Mouse (Mus musculus) G1E (cell line): ENCODE measurements around the gene Fbxo21. TPM values are rescaled to one million over a fixed set of nuclear protein-coding genes. Genes with fewer than 3 reads are reported as not detected.

Experiments
- ATAC-seq: 2 replicates; pipeline ENCODE4 v1.8.0; 2016; ENCODE audit warnings: mild to moderate bottlenecking; ENCODE audit not compliant: insufficient number of reproducible peaks, poor library complexity, low FRiP score, severe bottlenecking; ENCODE audit errors: extremely low read depth
- DNase-seq: peaks from one replicate; pipeline ENCODE4 v3.0.0; 2012; ENCODE audit warnings: low spot score
- H3K27me3 ChIP-seq: 2 replicates; pipeline ENCODE4 v1.6.1; 2012; ENCODE audit warnings: mild to moderate bottlenecking, low read length, inconsistent platforms; ENCODE audit not compliant: insufficient read depth
- H3K36me3 ChIP-seq: replicated peaks from 2 replicates; pipeline ENCODE3; 2012; ENCODE audit warnings: mild to moderate bottlenecking, inconsistent platforms
- H3K4me1 ChIP-seq: 2 replicates; pipeline ENCODE4 v1.6.1; 2012; ENCODE audit warnings: low read depth, low read length, inconsistent platforms, mixed read lengths; ENCODE audit not compliant: insufficient read depth
- H3K4me3 ChIP-seq: 2 replicates; pipeline ENCODE4 v1.5.1; 2012; ENCODE audit warnings: low read depth, mild to moderate bottlenecking, inconsistent platforms, low read length, moderate library complexity, mixed read lengths
- H3K9me3 ChIP-seq: replicated peaks from 2 replicates; pipeline ENCODE4 v1.6.1; 2012; ENCODE audit warnings: inconsistent platforms
- CTCF ChIP-seq: IDR thresholded peaks from 2 replicates; pipeline ENCODE4 v1.5.1; 2012; ENCODE audit warnings: low read depth, low read length, inconsistent platforms, mixed read lengths
- GATA1 ChIP-seq: IDR thresholded peaks from 2 replicates; pipeline ENCODE4 v1.6.1; 2012; ENCODE audit warnings: borderline replicate concordance, low read length, inconsistent platforms, mixed read lengths
- GATA2 ChIP-seq: IDR thresholded peaks from 2 replicates; pipeline ENCODE4 v1.6.1; 2012; ENCODE audit warnings: low read depth, low read length, inconsistent platforms, borderline replicate concordance
- POLR2AphosphoS5 ChIP-seq: IDR thresholded peaks from 2 replicates; pipeline ENCODE4 v1.6.1; 2012; ENCODE audit warnings: low read depth, low read length, inconsistent platforms; ENCODE audit not compliant: insufficient replicate concordance
- TAL1 ChIP-seq: conservative IDR thresholded peaks from 2 replicates; pipeline ENCODE4 v1.6.1; 2012; ENCODE audit warnings: low read depth, low read length, inconsistent platforms, mixed read lengths
- polyA plus RNA-seq: library from polyadenylated mRNA; stranded (reverse); fragments of >175 nt; gene quantifications from 2 replicates; pipeline ENCODE4 v1.2.3, GENCODE M21; 2012
- total RNA-seq, 2 experiments: library from RNA; stranded (forward) in 1 of 2; stranded (reverse) in 1 of 2; fragments of 200-1000 nt in 1 of 2; fragments of >200 nt in 1 of 2; fragmentation: Nextera tagmentation in 1 of 2; gene quantifications; 2 replicates each; pipeline ENCODE4 v1.2.3; 2014 to 2017

The Fbxo21 gene
- total and polyA plus RNA-seq, 3 experiments: 7.5 to 10.5 (median 9.4) TPM

DNA sequence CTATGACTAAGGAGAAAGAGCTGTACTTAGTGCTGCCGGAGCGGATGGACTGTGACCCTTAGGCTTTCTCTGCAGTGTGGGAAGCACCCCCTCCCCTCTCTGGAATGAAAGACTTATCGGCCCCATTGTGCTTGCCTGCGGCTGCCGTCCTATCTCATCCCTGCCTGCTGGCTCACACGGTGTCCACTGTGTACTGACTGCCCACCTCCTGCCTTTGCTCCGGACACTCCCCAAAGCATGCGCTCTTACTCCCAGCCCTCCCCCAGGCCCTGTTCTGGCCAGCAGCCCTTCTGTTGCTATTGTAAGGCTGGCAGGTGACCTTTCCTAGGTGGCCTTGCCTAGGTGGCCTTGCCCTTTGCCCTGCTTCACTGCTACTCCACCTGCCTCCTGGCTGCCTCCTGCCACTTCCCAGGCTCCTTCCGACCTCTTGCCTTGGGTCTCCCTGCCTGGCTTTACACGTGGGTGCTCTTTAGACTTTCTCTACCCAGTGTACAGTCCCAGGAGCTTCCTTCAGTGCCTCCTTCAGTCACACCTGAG, 21.0 kb downstream of the Fbxo21 start:
- no peak for ATAC-seq
- DNase-seq: no peak
- Histone ChIP-seq H3K36me3 (peaks cover 97% of the 10 kb centered on the region), H3K4me3 (no peak overlapping the region), H3K4me1 (no peaks in the 10 kb centered on the region), H3K9me3 (no peaks in the 10 kb centered on the region), H3K27me3 (no peaks in the 10 kb centered on the region)
- TF ChIP-seq CTCF: no peak
- TF ChIP-seq TAL1: no peak
- no peak for TF ChIP-seq GATA1
- TF ChIP-seq POLR2AphosphoS5: no peak
- TF ChIP-seq GATA2: no peak

DNA sequence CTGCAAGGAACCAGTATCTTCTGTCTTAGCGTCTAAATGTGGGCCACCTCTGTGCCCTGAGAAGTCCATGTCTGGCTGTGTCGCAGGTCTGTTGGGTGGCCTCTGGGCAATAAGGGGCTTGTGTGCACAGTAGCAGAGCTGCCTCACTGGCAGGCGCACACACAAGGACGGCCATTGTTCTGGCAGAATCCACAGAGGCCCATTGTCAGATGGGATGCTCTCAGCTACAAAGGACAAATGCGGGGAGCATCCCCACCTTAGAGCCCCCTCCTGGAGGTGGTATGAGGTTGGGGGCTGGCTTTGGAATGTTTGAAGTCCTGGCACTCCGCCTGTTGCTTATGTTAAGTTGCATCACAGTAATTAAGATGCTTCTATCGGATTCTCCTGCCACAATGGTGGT, 22.5 kb downstream of the Fbxo21 start:
- TF ChIP-seq CTCF: no peak
- no peak for TF ChIP-seq TAL1
- TF ChIP-seq POLR2AphosphoS5: no peak
- TF ChIP-seq GATA2: no peak
- no peak for TF ChIP-seq GATA1
- no peaks in the 10 kb centered on the region for H3K4me1 ChIP-seq
- H3K27me3 ChIP-seq: no peaks in the 10 kb centered on the region
- DNase-seq (no peak), ATAC-seq (no peak)
- peaks cover 98% of the 10 kb centered on the region for H3K36me3 ChIP-seq
- H3K4me3 ChIP-seq: no peak overlapping the region
- H3K9me3 ChIP-seq: no peaks in the 10 kb centered on the region

GRCm38 (mm10) chr5:117999584-117999983, 23.1 kb downstream of the Fbxo21 start:
- Histone ChIP-seq H3K9me3 (no peaks in the 10 kb centered on the region), H3K4me1 (no peaks in the 10 kb centered on the region), H3K36me3 (peaks cover 98% of the 10 kb centered on the region), H3K4me3 (no peak overlapping the region), H3K27me3 (no peaks in the 10 kb centered on the region)
- TF ChIP-seq POLR2AphosphoS5 (no peak), TAL1 (no peak), GATA1 (no peak), GATA2 (no peak), CTCF (no peak)
- DNase-seq (no peak), ATAC-seq (no peak)

GRCm38 (mm10) chr5:118002059-118002458, 25.5 kb downstream of the Fbxo21 start:
- no peaks in the 10 kb centered on the region for H3K9me3 ChIP-seq
- TF ChIP-seq CTCF (peak; percentile 89), GATA2 (no peak)
- DNase-seq: peak; percentile 61
- no peak overlapping the region for H3K4me3 ChIP-seq
- peak; percentile 56; the same call in 1 of the 2 replicates for ATAC-seq
- peaks cover 99% of the 10 kb centered on the region for H3K36me3 ChIP-seq
- no peaks in the 10 kb centered on the region for H3K27me3 ChIP-seq
- H3K4me1 ChIP-seq: no peaks in the 10 kb centered on the region

DNA sequence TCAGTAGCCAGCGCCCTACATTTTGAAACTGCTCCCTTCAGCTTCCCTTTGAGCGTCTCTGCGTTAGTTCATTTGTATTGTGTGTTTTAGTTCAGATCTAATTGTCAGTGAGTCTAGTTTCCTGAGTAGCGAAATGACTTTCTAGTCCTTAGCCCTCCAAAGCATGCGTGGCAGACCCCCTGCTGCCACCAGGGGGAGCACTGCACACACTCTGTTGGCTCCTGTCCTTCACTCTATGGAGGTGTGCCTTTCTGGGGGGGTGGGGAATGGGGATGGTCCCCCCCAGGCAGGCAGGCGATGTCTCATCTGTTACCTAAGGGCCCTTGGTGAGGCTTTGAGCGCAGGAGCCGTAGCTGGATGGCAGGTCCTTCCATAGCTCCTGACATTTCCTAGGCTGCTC, 28.1 kb downstream of the Fbxo21 start:
- H3K4me1 ChIP-seq: no peaks in the 10 kb centered on the region
- H3K9me3 ChIP-seq: no peaks in the 10 kb centered on the region
- no peaks in the 10 kb centered on the region for H3K27me3 ChIP-seq
- H3K36me3 ChIP-seq: peaks cover 99% of the 10 kb centered on the region
- DNase-seq (peak; percentile 32), ATAC-seq (no peak)
- no peak overlapping the region for H3K4me3 ChIP-seq
- no peak for TF ChIP-seq POLR2AphosphoS5
- no peak for TF ChIP-seq GATA2
- TF ChIP-seq CTCF: peak; percentile 89
- TF ChIP-seq TAL1: no peak
- TF ChIP-seq GATA1: no peak

- Histone ChIP-seq H3K36me3 (peaks cover 96% of the 10 kb centered on the region), H3K9me3 (no peaks in the 10 kb centered on the region), H3K4me1 (no peaks in the 10 kb centered on the region), H3K4me3 (no peak overlapping the region), H3K27me3 (no peaks in the 10 kb centered on the region)
- TF ChIP-seq GATA2 (no peak), TAL1 (no peak), GATA1 (no peak), CTCF (no peak), POLR2AphosphoS5 (no peak)
- ATAC-seq (no peak), DNase-seq (no peak)
Observed at GRCm38 (mm10) chr5:118005728-118006127, 29.2 kb downstream of the Fbxo21 start.

DNA sequence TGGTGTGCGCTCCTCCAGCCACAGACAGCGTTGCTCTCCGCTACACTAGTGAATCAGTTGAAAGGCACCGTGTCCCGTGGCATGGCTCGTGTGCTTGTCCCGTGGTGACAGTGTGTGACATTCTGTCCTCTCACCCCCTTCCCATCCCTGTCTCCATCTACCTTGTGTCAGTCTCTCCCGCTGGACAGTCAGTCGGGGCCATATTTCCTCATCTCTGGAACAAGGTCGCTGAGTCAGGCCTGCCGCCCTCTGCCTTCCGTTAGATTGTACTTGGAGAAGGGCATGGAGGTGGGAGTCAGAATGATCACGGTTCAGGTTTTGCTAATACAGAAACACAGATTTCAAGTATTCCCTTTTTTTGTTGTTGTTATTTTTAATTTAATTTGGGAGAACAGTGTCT, 31.8 kb downstream of the Fbxo21 start:
- DNase-seq (no peak), ATAC-seq (no peak)
- H3K9me3 ChIP-seq: no peaks in the 10 kb centered on the region
- no peaks in the 10 kb centered on the region for H3K4me1 ChIP-seq
- TF ChIP-seq GATA1 (no peak), POLR2AphosphoS5 (no peak), TAL1 (no peak), GATA2 (no peak), CTCF (no peak)
- no peaks in the 10 kb centered on the region for H3K27me3 ChIP-seq
- no peak overlapping the region for H3K4me3 ChIP-seq
- peaks cover 74% of the 10 kb centered on the region for H3K36me3 ChIP-seq
